39 mouse cellular contexts compared by ENCODE assay signal in genomic region chr17:67641627-67642026, GRCm38 (mm10). TPM values are rescaled to one million over a fixed set of nuclear protein-coding genes. Genes with fewer than 3 reads are reported as not detected.
A peak's percentile ranks its signal among the peaks of the same experiment; 100 is the strongest.
DNase-seq lines count a peak whose midpoint lies in the region; TF ChIP-seq lines count a peak whose summit lies in the region.
"Had no signal": no experiment of that assay in that cellular context is flagged by ENCODE, and none has a peak within 500 bp of the region (broad histone marks: within the 10 kb centered on the region; RNA-seq: fewer than 3 reads in every experiment).

No protein-coding gene starts in this region.

- H3K79me2 ChIP-seq in heart, adult 2 months (replicated peaks; ENCODE audit: control insufficient read depth, insufficient read depth, low read length) = no peaks in the 10 kb centered on the region

- no peak for TF ChIP-seq CTCF in heart, adult 2 months (IDR thresholded peaks at IDR 0.05)

- H3K9ac ChIP-seq in heart, adult 2 months (ENCODE audit: low read depth, low read length) = no peak overlapping the region
- H3K9ac ChIP-seq: forebrain, embryonic 13.5 days; hindbrain, embryonic 14.5 days; limb, embryonic 12.5 days; liver, embryonic 15.5 days; lung, embryonic 15.5 days; neural tube, embryonic 12.5 days had no signal

- DNase-seq in heart, adult 18-20 months = peak; percentile 61 to 65
- DNase-seq in heart, adult 2 months = no peak
- DNase-seq in lung, postnatal 36 days = peak; percentile 48
- DNase-seq in lung, postnatal 4 days = no peak
- peak; percentile 57 for DNase-seq in gonadal fat pad, adult 2 months (ENCODE audit: low read depth)
- no peak for DNase-seq in layer of hippocampus, postnatal 25 days (ENCODE audit: extremely low spot score in 1 of 2, low spot score in 1 of 2)
- DNase-seq: adrenal gland, adult 2 months; adrenal gland, postnatal 36 days; B cell, adult 2 months; cerebellum, adult 2 months; cerebellum, postnatal 14 days; kidney, adult 9 months; kidney, postnatal 10 days; right cerebral cortex, adult 18-20 months had no signal

- H3K27me3 ChIP-seq in heart, adult 2 months (ENCODE audit: control insufficient read depth, insufficient read depth, low read length) = no peaks in the 10 kb centered on the region
- H3K27me3 ChIP-seq: forebrain, embryonic 13.5 days; limb, embryonic 12.5 days; liver, embryonic 15.5 days; lung, embryonic 15.5 days; neural tube, embryonic 12.5 days had no signal

- TF ChIP-seq POLR2A in heart, adult 2 months (IDR thresholded peaks at IDR 0.05; ENCODE audit: insufficient read depth, low read depth, low read length) = no peak

- intact Hi-C loops in heart, adult 2 months (cut with DNase I) = no loop called here

- peaks cover 6% of the 10 kb centered on the region for H3K4me1 ChIP-seq in heart, adult 2 months (ENCODE audit: control insufficient read depth, insufficient read depth, low read length)
- H3K4me1 ChIP-seq: forebrain, embryonic 13.5 days; heart, embryonic 10.5 days; limb, embryonic 12.5 days; liver, embryonic 15.5 days; midbrain, embryonic 10.5 days; neural tube, embryonic 12.5 days had no signal

- no peak overlapping the region for H3K27ac ChIP-seq in heart, adult 2 months
- H3K27ac ChIP-seq: forebrain, embryonic 13.5 days; heart, embryonic 10.5 days; hindbrain, embryonic 14.5 days; left cerebral cortex, adult 2 months; limb, embryonic 12.5 days; liver, embryonic 15.5 days; lung, embryonic 15.5 days; midbrain, embryonic 10.5 days; neural tube, embryonic 12.5 days had no signal

- no peaks in the 10 kb centered on the region for H3K36me3 ChIP-seq in heart, adult 2 months (ENCODE audit: control insufficient read depth, insufficient read depth, low read length)
- H3K36me3 ChIP-seq: heart, embryonic 10.5 days; limb, embryonic 12.5 days; liver, embryonic 15.5 days; lung, embryonic 15.5 days; midbrain, embryonic 10.5 days; neural tube, embryonic 12.5 days had no signal

- H3K4me3 ChIP-seq in heart, adult 2 months = no peak overlapping the region
- H3K4me3 ChIP-seq: erythroblast, embryonic 14.5 days; forebrain, embryonic 13.5 days; heart, embryonic 10.5 days; left cerebral cortex, adult 2 months; limb, embryonic 12.5 days; liver, embryonic 15.5 days; lung, embryonic 15.5 days; midbrain, embryonic 10.5 days; myocyte; neural tube, embryonic 12.5 days had no signal

- TF ChIP-seq EP300 in heart, adult 2 months (IDR thresholded peaks at IDR 0.05; ENCODE audit: insufficient read depth, low read depth, low read length) = no peak

RNA-seq across cellular contexts. Expression of gene Lrrc30, which starts 9.1 kb away (rescaled TPM):
- total RNA-seq in heart, adult 18-20 months (2021) = under 1 TPM; 0.46 to 0.50 TPM
- under 1 TPM; 0.37 to 0.41 TPM for total RNA-seq in heart, adult 2 months (2021)
- 0.25 and 0.73 TPM in 2 replicates for polyA plus RNA-seq in heart, adult 2 months (2012; rRNA removed)
- polyA plus RNA-seq in gonadal fat pad, adult 2 months (2012; rRNA removed) = not detected in 2 replicates
- total RNA-seq in layer of hippocampus, postnatal 25 days (2021) = not detected
- total RNA-seq: hematopoietic stem cell, adult 5-6 weeks; layer of hippocampus, postnatal 10 days; left cerebral cortex, adult 2 months; left cerebral cortex, postnatal 25 days; liver, adult 2 months; megakaryocyte progenitor cell, adult 5-6 weeks; midbrain, postnatal 0 days had no signal
- polyA plus RNA-seq: activated CD4-positive, CD25-positive, alpha-beta regulatory T cell, adult 4 months; brain, embryonic 14.5 days; cerebellum, adult 2 months; cortical plate, adult 2 months; erythroblast, embryonic 14.5 days; forebrain, embryonic 13.5 days; heart, embryonic 16.5 days; hindbrain, embryonic 14.5 days; intestine, postnatal 0 days; liver, adult 2 months; liver, embryonic 15.5 days; lung, embryonic 15.5 days; midbrain, embryonic 10.5 days; midbrain, postnatal 0 days; neural tube, embryonic 12.5 days; spleen, adult 2 months; testis, adult 2 months; thymus, postnatal 0 days had no signal

RNA-seq across cellular contexts. Expression of gene Lama1, which starts 55.4 kb away (rescaled TPM):
- 1 to 10 TPM; 2.3 to 2.6 TPM for total RNA-seq in heart, adult 18-20 months (2021)
- total RNA-seq in heart, adult 2 months (2021) = under 1 TPM; 0.64 to 0.86 TPM
- 0.02 and 0.26 TPM in 2 replicates for polyA plus RNA-seq in heart, adult 2 months (2012; rRNA removed)
- 17.7 and 18.9 TPM in 2 replicates for polyA plus RNA-seq in gonadal fat pad, adult 2 months (2012; rRNA removed)
- total RNA-seq in layer of hippocampus, postnatal 25 days (2021) = 1 to 10 TPM; 3.1 TPM
- total RNA-seq: hematopoietic stem cell, adult 5-6 weeks; megakaryocyte progenitor cell, adult 5-6 weeks had no signal
- polyA plus RNA-seq: activated CD4-positive, CD25-positive, alpha-beta regulatory T cell, adult 4 months; erythroblast, embryonic 14.5 days had no signal

Comparison
In these comparisons a context has a peak if more than half of its experiments do, and no peak if none do; other contexts are left out.
1. DNase-seq: peak in heart, adult 18-20 months (2 of 2), lung, postnatal 36 days (single experiment) and gonadal fat pad, adult 2 months (single experiment); none in heart, adult 2 months (0 of 2), lung, postnatal 4 days (0 of 2) and layer of hippocampus, postnatal 25 days (0 of 2).